Mouse (Mus musculus): ENCODE measurements around the gene Pla2g2f. TPM values are rescaled to one million over a fixed set of nuclear protein-coding genes. Genes with fewer than 3 reads are reported as not detected.

The Pla2g2f gene
- polyA plus RNA-seq, 1 experiment = not detected

DNA sequence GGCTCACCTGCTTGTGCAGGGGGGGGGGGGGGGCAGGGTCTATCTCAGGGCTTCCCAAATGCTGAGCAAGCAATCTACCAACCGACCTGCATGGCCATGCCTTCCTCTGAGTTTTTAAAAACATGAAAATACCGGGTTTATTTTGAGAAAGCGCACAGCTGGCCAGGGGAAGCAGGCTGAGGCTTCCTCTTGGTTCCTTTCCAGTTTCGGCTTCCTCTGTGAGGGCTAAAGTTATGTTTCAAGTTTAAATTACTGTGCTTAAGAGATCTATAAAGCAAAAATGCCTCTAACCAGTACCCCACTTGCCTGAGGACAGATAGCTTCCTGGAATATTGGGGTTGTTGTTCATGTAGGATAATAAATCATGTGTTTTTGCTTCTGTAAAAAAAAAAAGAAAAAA is 28.7 kb upstream of the Pla2g2f start:
- no peak overlapping the region for H3K4me3 ChIP-seq
- H3K36me3 ChIP-seq (ENCODE audit: control insufficient read depth, insufficient read depth) = no peaks in the 10 kb centered on the region
- H3K27me3 ChIP-seq (ENCODE audit: control insufficient read depth, insufficient read depth, insufficient read length) = peaks cover 9% of the 10 kb centered on the region
- no peak overlapping the region for H3K4me2 ChIP-seq (ENCODE audit: low read depth)
- H3K79me2 ChIP-seq (ENCODE audit: control insufficient read depth, insufficient read depth) = no peaks in the 10 kb centered on the region
- TF ChIP-seq MYOD1 (IDR thresholded peaks at IDR 0.05; ENCODE audit: control insufficient read depth in 1 of 3, insufficient read length in 2 of 3, low read depth in 2 of 3) (no peak), USF1 (IDR thresholded peaks at IDR 0.05; ENCODE audit: low read depth) (no peak), POLR2AphosphoS2 (IDR thresholded peaks at IDR 0.05; ENCODE audit: insufficient read length, low read depth) (no peak), MYOG (IDR thresholded peaks at IDR 0.05; ENCODE audit: control insufficient read depth in 1 of 3, insufficient read depth in 1 of 3, insufficient read length in 2 of 3, low read depth in 2 of 3) (no peak), MAX (IDR thresholded peaks at IDR 0.05; ENCODE audit: low read depth) (no peak), CEBPB (IDR thresholded peaks at IDR 0.05; ENCODE audit: insufficient read depth, poor library complexity, severe bottlenecking) (no peak), E2F4 (IDR thresholded peaks at IDR 0.05; ENCODE audit: insufficient read depth) (no peak)
- H3ac ChIP-seq (ENCODE audit: control insufficient read depth, insufficient read length) = no peak overlapping the region

DNA sequence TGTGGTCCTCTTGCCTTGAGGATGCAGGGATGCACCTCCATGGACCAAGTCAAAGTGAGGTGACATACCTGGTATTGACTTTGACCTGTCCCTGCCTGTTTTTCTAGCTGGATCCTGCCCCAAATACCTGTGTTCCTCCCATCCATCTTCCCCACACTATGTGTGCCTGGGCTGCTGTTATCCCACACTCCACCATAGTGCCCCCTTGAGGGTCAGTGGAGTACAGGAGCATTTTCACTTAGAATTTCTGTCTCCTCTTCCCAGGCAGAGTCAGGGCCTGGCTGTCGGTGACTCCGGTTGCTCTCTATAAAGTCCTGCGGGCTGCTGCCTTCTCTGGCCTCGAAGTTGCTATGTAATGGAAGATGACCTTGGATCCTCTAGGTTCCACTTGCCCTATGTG is 28.3 kb upstream of the Pla2g2f start:
- TF ChIP-seq CEBPB (IDR thresholded peaks at IDR 0.05; ENCODE audit: insufficient read depth, poor library complexity, severe bottlenecking) (no peak), POLR2A (IDR thresholded peaks at IDR 0.05; ENCODE audit: insufficient read length, low read depth) (no peak), MYOD1 (IDR thresholded peaks at IDR 0.05; ENCODE audit: control insufficient read depth in 1 of 3, insufficient read length in 2 of 3, low read depth in 2 of 3) (no peak), MYOG (IDR thresholded peaks at IDR 0.05; ENCODE audit: control insufficient read depth in 1 of 3, insufficient read depth in 1 of 3, insufficient read length in 2 of 3, low read depth in 2 of 3) (no peak), MAX (IDR thresholded peaks at IDR 0.05; ENCODE audit: low read depth) (no peak), POLR2AphosphoS2 (IDR thresholded peaks at IDR 0.05; ENCODE audit: insufficient read length, low read depth) (no peak), REST (IDR thresholded peaks at IDR 0.05; ENCODE audit: insufficient read depth, insufficient read length) (no peak), TCF3 (IDR thresholded peaks at IDR 0.05; ENCODE audit: insufficient read length, low read depth) (no peak), USF1 (IDR thresholded peaks at IDR 0.05; ENCODE audit: low read depth) (no peak), E2F4 (IDR thresholded peaks at IDR 0.05; ENCODE audit: insufficient read depth) (no peak), TCF12 (IDR thresholded peaks at IDR 0.05; ENCODE audit: insufficient read depth, poor library complexity, severe bottlenecking) (no peak), SRF (IDR thresholded peaks at IDR 0.05; ENCODE audit: control insufficient read depth, insufficient read length, low read depth) (no peak)
- peaks cover 10% of the 10 kb centered on the region for H3K27me3 ChIP-seq (ENCODE audit: control insufficient read depth, insufficient read depth, insufficient read length)
- H3K4me2 ChIP-seq (ENCODE audit: low read depth) = no peak overlapping the region
- no peak overlapping the region for H3ac ChIP-seq (ENCODE audit: control insufficient read depth, insufficient read length)
- no peaks in the 10 kb centered on the region for H3K36me3 ChIP-seq (ENCODE audit: control insufficient read depth, insufficient read depth)
- no peak overlapping the region for H3K4me3 ChIP-seq
- no peaks in the 10 kb centered on the region for H3K79me2 ChIP-seq (ENCODE audit: control insufficient read depth, insufficient read depth)

DNA sequence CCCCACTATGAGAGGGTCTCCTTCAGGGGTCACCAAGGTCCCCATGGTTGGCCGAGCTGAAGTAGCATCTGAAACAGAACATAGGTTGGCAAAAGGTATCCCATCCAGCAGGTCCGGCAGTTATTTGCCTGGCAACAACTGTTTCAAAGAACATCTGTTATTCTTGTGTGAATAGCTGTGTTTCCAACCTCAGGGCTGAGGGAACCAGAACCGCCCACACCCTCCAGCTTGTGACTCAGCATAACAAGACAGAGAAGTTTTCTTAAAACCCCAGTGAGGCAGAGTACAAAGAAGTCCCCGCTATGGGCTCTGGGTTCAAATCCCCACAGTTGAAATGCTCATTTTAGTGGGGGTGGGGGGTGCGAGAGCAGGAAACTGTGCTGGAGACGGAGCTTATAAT is 24.7 kb upstream of the Pla2g2f start:
- H3K4me2 ChIP-seq (ENCODE audit: low read depth) = no peak overlapping the region
- H3K36me3 ChIP-seq (ENCODE audit: control insufficient read depth, insufficient read depth) = no peaks in the 10 kb centered on the region
- TF ChIP-seq CEBPB (IDR thresholded peaks at IDR 0.05; ENCODE audit: insufficient read depth, poor library complexity, severe bottlenecking) (no peak), E2F4 (IDR thresholded peaks at IDR 0.05; ENCODE audit: insufficient read depth) (no peak), TCF12 (IDR thresholded peaks at IDR 0.05; ENCODE audit: insufficient read depth, poor library complexity, severe bottlenecking) (no peak), REST (IDR thresholded peaks at IDR 0.05; ENCODE audit: insufficient read depth, insufficient read length) (no peak), MYOD1 (IDR thresholded peaks at IDR 0.05; ENCODE audit: control insufficient read depth in 1 of 3, insufficient read length in 2 of 3, low read depth in 2 of 3) (no peak), POLR2A (IDR thresholded peaks at IDR 0.05; ENCODE audit: insufficient read length, low read depth) (no peak), MAX (IDR thresholded peaks at IDR 0.05; ENCODE audit: low read depth) (no peak), POLR2AphosphoS2 (IDR thresholded peaks at IDR 0.05; ENCODE audit: insufficient read length, low read depth) (no peak), TCF3 (IDR thresholded peaks at IDR 0.05; ENCODE audit: insufficient read length, low read depth) (no peak), USF1 (IDR thresholded peaks at IDR 0.05; ENCODE audit: low read depth) (no peak), MYOG (IDR thresholded peaks at IDR 0.05; ENCODE audit: control insufficient read depth in 1 of 3, insufficient read depth in 1 of 3, insufficient read length in 2 of 3, low read depth in 2 of 3) (no peak), SRF (IDR thresholded peaks at IDR 0.05; ENCODE audit: control insufficient read depth, insufficient read length, low read depth) (no peak)
- H3K27me3 ChIP-seq (ENCODE audit: control insufficient read depth, insufficient read depth, insufficient read length) = peaks cover 20% of the 10 kb centered on the region
- no peak overlapping the region for H3ac ChIP-seq (ENCODE audit: control insufficient read depth, insufficient read length)
- no peak overlapping the region for H3K4me3 ChIP-seq
- no peaks in the 10 kb centered on the region for H3K79me2 ChIP-seq (ENCODE audit: control insufficient read depth, insufficient read depth)

DNA sequence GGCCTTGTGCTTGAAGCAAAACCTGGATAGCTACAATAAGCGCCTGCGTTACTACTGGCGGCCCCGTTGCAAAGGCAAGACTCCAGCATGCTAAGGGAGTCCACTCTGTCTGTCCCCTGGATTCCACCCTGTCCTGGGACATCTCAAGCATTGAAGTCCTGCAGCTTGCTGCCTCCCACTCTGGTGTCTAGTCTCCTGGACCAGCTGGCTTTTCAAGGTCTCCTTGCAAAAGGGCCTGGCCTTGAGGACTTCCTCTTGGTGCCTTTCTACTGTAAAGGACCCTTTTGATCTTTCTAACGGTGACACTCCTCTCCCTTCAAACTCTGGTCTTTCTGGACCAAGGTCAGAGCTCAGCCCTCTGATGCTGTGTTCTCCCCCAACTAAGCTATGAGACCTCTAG is 22.9 kb upstream of the Pla2g2f start:
- no peak overlapping the region for H3ac ChIP-seq (ENCODE audit: control insufficient read depth, insufficient read length)
- H3K27me3 ChIP-seq (ENCODE audit: control insufficient read depth, insufficient read depth, insufficient read length) = peaks cover 16% of the 10 kb centered on the region
- TF ChIP-seq MYOD1 (IDR thresholded peaks at IDR 0.05; ENCODE audit: control insufficient read depth in 1 of 3, insufficient read length in 2 of 3, low read depth in 2 of 3) (no peak), SRF (IDR thresholded peaks at IDR 0.05; ENCODE audit: control insufficient read depth, insufficient read length, low read depth) (no peak), MYOG (IDR thresholded peaks at IDR 0.05; ENCODE audit: control insufficient read depth in 1 of 3, insufficient read depth in 1 of 3, insufficient read length in 2 of 3, low read depth in 2 of 3) (no peak), TCF12 (IDR thresholded peaks at IDR 0.05; ENCODE audit: insufficient read depth, poor library complexity, severe bottlenecking) (no peak), TCF3 (IDR thresholded peaks at IDR 0.05; ENCODE audit: insufficient read length, low read depth) (no peak), REST (IDR thresholded peaks at IDR 0.05; ENCODE audit: insufficient read depth, insufficient read length) (no peak), CEBPB (IDR thresholded peaks at IDR 0.05; ENCODE audit: insufficient read depth, poor library complexity, severe bottlenecking) (no peak), POLR2AphosphoS2 (IDR thresholded peaks at IDR 0.05; ENCODE audit: insufficient read length, low read depth) (no peak), USF1 (IDR thresholded peaks at IDR 0.05; ENCODE audit: low read depth) (no peak), MAX (IDR thresholded peaks at IDR 0.05; ENCODE audit: low read depth) (no peak)
- H3K4me3 ChIP-seq = no peak overlapping the region
- no peaks in the 10 kb centered on the region for H3K36me3 ChIP-seq (ENCODE audit: control insufficient read depth, insufficient read depth)
- H3K4me2 ChIP-seq (ENCODE audit: low read depth) = no peak overlapping the region
- H3K79me2 ChIP-seq (ENCODE audit: control insufficient read depth, insufficient read depth) = no peaks in the 10 kb centered on the region
